Mouse (Mus musculus) myocyte (in vitro differentiated cells): Measurements from ENCODE around the gene Saysd1. TPM values are rescaled to one million over a fixed set of nuclear protein-coding genes. Genes with fewer than 3 reads are reported as not detected.

Source experiments
- H3K27me3 ChIP-seq: one replicate; pipeline ENCODE4 v1.6.1; 2011; ENCODE audit not compliant: control insufficient read depth, insufficient read depth, insufficient read length
- H3K36me3 ChIP-seq: one replicate; pipeline ENCODE4 v1.6.1; 2011; ENCODE audit not compliant: control insufficient read depth, insufficient read depth
- H3K4me2 ChIP-seq: one replicate; pipeline ENCODE4 v1.6.1; 2011; ENCODE audit warnings: low read depth, control low read depth
- H3K4me3 ChIP-seq: one replicate; pipeline ENCODE4 v1.5.1; 2011; ENCODE audit warnings: mild to moderate bottlenecking, control low read depth, moderate library complexity
- H3K79me2 ChIP-seq: one replicate; pipeline ENCODE4 v1.6.1; 2011; ENCODE audit not compliant: control insufficient read depth, insufficient read depth
- H3ac ChIP-seq: one replicate; pipeline ENCODE4 v1.6.1; 2011; ENCODE audit not compliant: control insufficient read depth, insufficient read length
- CEBPB ChIP-seq: IDR thresholded peaks from 2 replicates; pipeline ENCODE4 v1.6.1; 2011; ENCODE audit warnings: mild to moderate bottlenecking, moderate library complexity; ENCODE audit not compliant: poor library complexity, insufficient read depth, severe bottlenecking
- E2F4 ChIP-seq: IDR thresholded peaks from one replicate; pipeline ENCODE4 v1.6.1; 2011; ENCODE audit warnings: mild to moderate bottlenecking, control low read depth, moderate library complexity; ENCODE audit not compliant: insufficient read depth
- MAX ChIP-seq: IDR thresholded peaks from one replicate; pipeline ENCODE4 v1.6.1; 2011; ENCODE audit warnings: low read depth, mild to moderate bottlenecking, control low read depth
- MYOD1 ChIP-seq, 3 experiments: IDR thresholded peaks; one replicate each; pipeline ENCODE4 v1.6.1; 2011; ENCODE audit warnings: control low read depth in 2 of 3, low read depth in 2 of 3, mild to moderate bottlenecking in 2 of 3, moderate library complexity in 1 of 3; ENCODE audit not compliant: insufficient read length in 2 of 3, control insufficient read depth in 1 of 3
- MYOG ChIP-seq, 3 experiments: IDR thresholded peaks; one replicate each; pipeline ENCODE4 v1.6.1; 2011; ENCODE audit warnings: control low read depth in 2 of 3, low read depth in 2 of 3, mild to moderate bottlenecking in 2 of 3; ENCODE audit not compliant: insufficient read length in 2 of 3, control insufficient read depth in 1 of 3, insufficient read depth in 1 of 3
- POLR2A ChIP-seq: IDR thresholded peaks from one replicate; pipeline ENCODE4 v1.6.1; 2011; ENCODE audit warnings: low read depth, mild to moderate bottlenecking, control low read depth, moderate library complexity; ENCODE audit not compliant: insufficient read length
- POLR2AphosphoS2 ChIP-seq: IDR thresholded peaks from one replicate; pipeline ENCODE4 v1.6.1; 2011; ENCODE audit warnings: low read depth, control low read depth; ENCODE audit not compliant: insufficient read length
- REST ChIP-seq: IDR thresholded peaks from one replicate; pipeline ENCODE4 v1.6.1; 2011; ENCODE audit warnings: mild to moderate bottlenecking, control low read depth, moderate library complexity; ENCODE audit not compliant: insufficient read depth, insufficient read length
- SRF ChIP-seq: IDR thresholded peaks from one replicate; pipeline ENCODE4 v1.6.1; 2011; ENCODE audit warnings: low read depth; ENCODE audit not compliant: control insufficient read depth, insufficient read length
- TCF12 ChIP-seq: IDR thresholded peaks from one replicate; pipeline ENCODE4 v1.6.1; 2011; ENCODE audit warnings: mild to moderate bottlenecking, control low read depth; ENCODE audit not compliant: poor library complexity, insufficient read depth, severe bottlenecking
- TCF3 ChIP-seq: IDR thresholded peaks from one replicate; pipeline ENCODE4 v1.6.1; 2011; ENCODE audit warnings: low read depth, control low read depth; ENCODE audit not compliant: insufficient read length
- USF1 ChIP-seq: IDR thresholded peaks from one replicate; pipeline ENCODE4 v1.6.1; 2011; ENCODE audit warnings: low read depth, mild to moderate bottlenecking, control low read depth, moderate library complexity
- polyA plus RNA-seq: library from polyadenylated mRNA; unstranded; fragments of >200 nt; fragmentation: generic; extraction: Trizol; gene quantifications from one replicate; pipeline ENCODE4 v1.2.1, GENCODE M21; 2012; ENCODE audit warnings: missing spikeins

Gene Saysd1
- polyA plus RNA-seq, 1 experiment = 10.5 TPM

DNA sequence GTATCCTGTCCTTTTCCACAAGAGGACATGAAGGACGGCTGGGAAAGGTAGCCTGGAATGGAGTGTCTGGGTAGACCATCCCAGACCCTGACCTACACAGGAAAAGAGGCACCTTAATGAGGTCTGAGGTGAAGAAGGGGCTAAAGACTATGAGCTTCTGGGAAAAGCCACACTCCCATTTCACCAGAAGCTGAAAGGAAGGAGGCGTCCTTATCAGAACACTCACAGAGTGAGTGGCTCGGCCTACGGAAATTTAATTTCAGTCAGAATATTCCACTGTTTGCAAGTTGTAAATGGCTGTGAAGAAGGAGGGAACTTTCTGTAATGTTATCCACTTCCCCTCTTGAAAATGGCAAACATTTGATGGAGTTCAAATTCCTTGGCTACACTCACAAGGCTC, 34.6 kb upstream of the Saysd1 start:
- no peak for TF ChIP-seq CEBPB

DNA sequence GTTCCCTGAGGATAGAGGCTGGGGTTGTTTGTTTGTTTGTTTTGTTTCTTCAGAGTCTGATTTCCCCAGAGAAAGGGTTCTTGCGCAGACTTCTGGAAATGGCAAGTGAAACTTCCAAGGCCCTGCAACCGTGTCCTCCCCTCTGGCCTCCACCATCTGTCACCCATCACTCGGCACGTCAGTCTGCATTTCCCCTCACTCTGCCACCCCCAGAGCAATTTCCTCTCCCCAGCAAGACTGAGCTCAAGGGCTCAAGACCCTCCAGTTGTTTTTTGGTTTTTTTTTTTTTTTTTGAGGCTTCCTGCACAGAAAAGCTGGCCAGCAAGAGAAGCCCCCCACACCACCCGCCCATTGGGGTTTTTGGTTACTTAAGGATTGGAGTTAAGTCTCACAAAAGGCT, 34.2 kb upstream of the Saysd1 start:
- Histone ChIP-seq H3ac (no peak overlapping the region), H3K36me3 (no peaks in the 10 kb centered on the region), H3K27me3 (no peaks in the 10 kb centered on the region), H3K4me3 (no peak overlapping the region), H3K79me2 (peaks cover 53% of the 10 kb centered on the region), H3K4me2 (no peak overlapping the region)
- TF ChIP-seq TCF12 (no peak), REST (no peak), USF1 (no peak), CEBPB (no peak), E2F4 (no peak), SRF (no peak), TCF3 (no peak), POLR2AphosphoS2 (no peak), MAX (no peak), MYOG (IDR thresholded peaks at IDR 0.05; ENCODE audit: control insufficient read depth in 1 of 3, insufficient read depth in 1 of 3, insufficient read length in 2 of 3, low read depth in 2 of 3) (no peak), POLR2A (no peak), MYOD1 (IDR thresholded peaks at IDR 0.05; ENCODE audit: control insufficient read depth in 1 of 3, insufficient read length in 2 of 3, low read depth in 2 of 3) (no peak)

More for the DNA sequence above, 34.6 kb upstream of the Saysd1 start:
- Histone ChIP-seq H3K79me2 (peaks cover 54% of the 10 kb centered on the region), H3K4me3 (no peak overlapping the region), H3ac (no peak overlapping the region), H3K4me2 (no peak overlapping the region), H3K27me3 (no peaks in the 10 kb centered on the region), H3K36me3 (no peaks in the 10 kb centered on the region)

DNA sequence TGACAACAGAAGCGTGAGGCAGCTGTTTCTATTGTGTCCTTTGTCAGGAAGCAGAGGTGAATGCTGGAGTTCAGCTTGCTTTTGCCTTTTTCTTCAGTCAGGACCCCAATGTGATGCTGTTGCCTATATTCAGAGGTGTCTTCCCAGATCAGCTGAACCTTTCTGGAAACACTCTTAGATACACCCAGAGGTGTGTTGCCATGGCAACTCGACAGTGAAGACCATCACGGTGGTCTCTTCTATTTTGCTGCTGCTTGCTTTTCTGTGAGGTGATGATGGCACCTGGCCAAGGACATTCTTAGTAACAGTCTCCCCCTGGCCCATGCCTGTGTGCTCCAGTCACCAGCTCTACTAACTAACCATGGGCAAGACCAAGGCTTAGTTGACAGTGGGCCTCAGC, 33.5 kb upstream of the Saysd1 start:
- H3ac ChIP-seq = no peak overlapping the region
- no peak overlapping the region for H3K4me3 ChIP-seq
- H3K4me2 ChIP-seq = no peak overlapping the region
- no peaks in the 10 kb centered on the region for H3K27me3 ChIP-seq
- no peaks in the 10 kb centered on the region for H3K36me3 ChIP-seq
- no peak for TF ChIP-seq MAX
- peaks cover 47% of the 10 kb centered on the region for H3K79me2 ChIP-seq

GRCm38 (mm10) chr14:20169251-20169650, 30.9 kb upstream of the Saysd1 start:
- Histone ChIP-seq H3K4me3 (no peak overlapping the region), H3K4me2 (no peak overlapping the region), H3K36me3 (no peaks in the 10 kb centered on the region), H3K27me3 (no peaks in the 10 kb centered on the region), H3ac (no peak overlapping the region), H3K79me2 (peaks cover 35% of the 10 kb centered on the region)
- TF ChIP-seq USF1 (no peak), E2F4 (no peak), REST (no peak), CEBPB (no peak), MYOD1 (IDR thresholded peaks at IDR 0.05; ENCODE audit: control insufficient read depth in 1 of 3, insufficient read length in 2 of 3, low read depth in 2 of 3) (no peak), MYOG (IDR thresholded peaks at IDR 0.05; ENCODE audit: control insufficient read depth in 1 of 3, insufficient read depth in 1 of 3, insufficient read length in 2 of 3, low read depth in 2 of 3) (no peak), MAX (no peak), SRF (no peak), POLR2A (no peak), TCF12 (no peak), TCF3 (no peak), POLR2AphosphoS2 (no peak)

DNA sequence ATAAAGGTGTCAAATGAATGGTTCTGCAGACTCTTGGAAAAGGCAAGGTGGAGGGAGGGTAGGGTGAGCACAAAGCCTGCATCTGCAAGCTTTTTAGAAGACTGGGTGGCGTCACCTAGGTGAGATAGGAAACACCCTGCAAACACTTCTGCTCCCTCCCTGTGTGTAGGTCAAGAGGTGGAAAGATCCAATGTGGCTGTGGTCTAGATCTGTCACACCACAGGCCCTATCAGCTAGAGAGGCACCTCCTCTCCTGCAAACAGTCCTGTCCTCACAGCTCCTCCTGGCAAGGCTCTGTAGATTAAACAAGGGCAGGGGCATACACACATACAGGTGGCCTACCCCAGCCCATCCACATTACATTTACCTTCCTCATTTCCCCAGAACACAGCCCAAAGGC, 30.1 kb upstream of the Saysd1 start:
- H3K27me3 ChIP-seq = no peaks in the 10 kb centered on the region
- H3K79me2 ChIP-seq = peaks cover 31% of the 10 kb centered on the region
- no peaks in the 10 kb centered on the region for H3K36me3 ChIP-seq
- H3ac ChIP-seq = no peak overlapping the region
- no peak overlapping the region for H3K4me2 ChIP-seq
- H3K4me3 ChIP-seq = no peak overlapping the region
- TF ChIP-seq SRF = no peak
- TF ChIP-seq TCF12 = no peak
- no peak for TF ChIP-seq CEBPB
- TF ChIP-seq REST = no peak
- TF ChIP-seq POLR2A = no peak
- no peak for TF ChIP-seq POLR2AphosphoS2
- no peak for TF ChIP-seq MYOG (IDR thresholded peaks at IDR 0.05; ENCODE audit: control insufficient read depth in 1 of 3, insufficient read depth in 1 of 3, insufficient read length in 2 of 3, low read depth in 2 of 3)
- no peak for TF ChIP-seq TCF3
- no peak for TF ChIP-seq USF1
- no peak for TF ChIP-seq E2F4
- no peak for TF ChIP-seq MYOD1 (IDR thresholded peaks at IDR 0.05; ENCODE audit: control insufficient read depth in 1 of 3, insufficient read length in 2 of 3, low read depth in 2 of 3)
- TF ChIP-seq MAX = no peak

DNA sequence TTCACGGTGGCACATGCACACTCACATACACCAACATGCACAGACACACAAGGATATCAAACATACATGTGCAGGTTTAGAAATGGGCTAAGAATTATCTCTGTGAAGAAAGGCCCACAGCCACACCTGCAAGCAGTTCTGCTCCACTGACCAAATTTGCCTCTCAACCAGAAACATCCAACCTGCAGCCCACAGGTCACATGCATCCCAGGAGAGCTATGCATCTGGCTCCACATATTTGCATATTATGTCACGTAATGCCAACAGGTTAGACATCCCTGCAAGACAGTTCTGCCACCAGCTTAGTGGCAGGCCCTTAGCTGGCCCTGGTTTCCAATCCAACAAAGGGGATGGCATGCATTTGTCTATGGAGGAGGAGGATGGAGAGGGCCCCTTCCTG, 29.7 kb upstream of the Saysd1 start:
- Histone ChIP-seq H3ac (no peak overlapping the region), H3K36me3 (no peaks in the 10 kb centered on the region), H3K4me2 (no peak overlapping the region), H3K27me3 (no peaks in the 10 kb centered on the region), H3K79me2 (peaks cover 27% of the 10 kb centered on the region), H3K4me3 (no peak overlapping the region)
- TF ChIP-seq REST = no peak
- TF ChIP-seq CEBPB = no peak
- TF ChIP-seq MYOD1 (IDR thresholded peaks at IDR 0.05; ENCODE audit: control insufficient read depth in 1 of 3, insufficient read length in 2 of 3, low read depth in 2 of 3) = no peak
- TF ChIP-seq TCF12 = no peak
- TF ChIP-seq MAX = no peak
